Mouse (Mus musculus) cerebral cortex, adult 2 months (tissue): ENCODE data around the gene Arhgap33.

ENCODE experiments used
- WGBS: fragments of 180-500 bp; shearing (Covaris S2); methylation state at CpG from one replicate; pipeline ENCODE4 v1.1.7; 2018; 5-methylcytosine and 5-hydroxymethylcytosine counted together

The Arhgap33 gene

DNA sequence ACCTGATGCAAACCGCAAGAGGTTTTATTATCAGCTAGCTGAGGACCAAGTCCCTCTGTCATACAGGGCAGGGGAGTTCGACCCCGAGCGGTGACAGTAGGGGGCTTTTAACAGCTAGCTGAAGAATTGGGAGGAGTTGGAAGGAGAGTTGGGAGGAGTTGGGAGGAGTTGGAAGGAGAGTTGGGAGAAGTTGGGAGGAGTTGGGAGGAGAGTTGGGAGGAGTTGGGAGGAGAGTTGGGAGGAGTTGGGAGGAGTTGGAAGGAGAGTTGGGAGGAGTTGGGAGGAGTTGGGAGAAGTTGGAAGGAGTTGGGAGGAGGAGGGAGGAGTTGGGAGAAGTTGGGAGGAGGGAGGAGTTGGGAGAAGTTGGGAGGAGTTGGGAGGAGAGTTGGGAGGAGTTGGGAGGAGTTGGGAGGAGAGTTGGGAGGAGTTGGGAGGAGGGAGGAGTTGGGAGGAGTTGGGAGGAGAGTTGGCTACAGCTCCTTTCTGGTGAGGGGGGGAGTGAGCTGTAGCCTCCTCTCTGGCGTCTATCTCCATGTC lies 39.3 kb downstream of the Arhgap33 start:
- 66% methylated on average over 5 of the region's 5 CpGs for WGBS

GRCm38 (mm10) chr7:30493401-30493931 lies 41.4 kb downstream of the Arhgap33 start, which contains the start of gene Prodh2:
Gene Prodh2, plus strand, starts transcription at chr7:30493622.
- WGBS: 80% methylated on average over 11 of the region's 11 CpGs

DNA sequence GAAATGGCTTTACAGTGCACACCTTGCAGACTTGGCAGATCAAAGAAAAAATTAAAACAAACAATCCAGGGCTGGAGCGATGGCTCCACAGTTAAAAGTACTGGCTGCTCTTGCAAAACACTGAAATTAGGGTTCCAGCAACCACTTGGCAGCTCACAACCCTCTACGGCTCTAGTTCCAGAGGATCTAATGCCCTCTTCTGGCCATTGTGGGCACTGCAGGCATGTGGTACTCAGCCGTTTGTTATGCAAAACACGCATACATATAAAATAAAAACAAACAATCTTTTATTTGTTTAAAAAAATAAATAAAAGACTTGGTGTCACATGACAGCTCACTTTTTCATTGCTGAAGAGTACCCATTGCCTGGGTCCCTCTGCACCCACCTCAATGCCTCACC lies 42.1 kb downstream of the Arhgap33 start:
- WGBS: 12% methylated on average over 4 of the region's 4 CpGs

- 15% methylated on average over 6 of the region's 6 CpGs for WGBS
Observed at GRCm38 (mm10) chr7:30490957-30491307, 43.9 kb downstream of the Arhgap33 start.

DNA sequence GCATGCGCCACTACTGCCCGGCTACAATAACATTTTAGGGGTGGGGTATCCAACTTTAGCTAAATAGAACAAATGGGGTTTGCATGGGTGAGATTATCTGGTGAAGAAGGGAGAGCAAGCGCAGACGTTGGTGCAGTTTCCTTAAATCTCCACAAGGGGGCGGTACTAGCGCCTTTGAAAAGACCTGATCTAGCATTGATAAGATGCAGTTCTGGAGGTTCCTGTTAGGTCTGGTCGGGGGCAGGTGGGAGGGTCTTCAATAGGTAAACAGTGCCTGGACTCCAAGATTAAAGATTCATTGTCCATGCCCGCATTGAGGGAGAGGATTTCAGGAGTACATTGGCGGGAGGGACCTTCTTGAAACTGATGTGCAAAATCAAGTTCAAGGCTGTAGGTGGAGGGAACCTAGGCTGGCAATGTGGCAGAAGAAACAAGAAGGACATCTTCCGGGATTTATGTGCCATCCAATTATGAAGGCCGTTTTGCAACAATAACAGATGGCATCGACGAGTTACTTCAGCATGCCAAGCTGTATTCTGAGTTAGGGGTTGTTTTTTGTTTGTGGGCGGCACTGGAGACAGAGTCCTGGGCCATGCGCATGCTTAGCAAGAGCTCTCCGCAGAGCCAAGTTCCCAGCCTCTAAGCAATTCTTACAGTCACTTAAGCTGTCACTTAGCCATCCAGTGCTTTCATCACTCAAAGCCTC lies 44.5 kb downstream of the Arhgap33 start:
- 22% methylated on average over 16 of the region's 16 CpGs for WGBS

DNA sequence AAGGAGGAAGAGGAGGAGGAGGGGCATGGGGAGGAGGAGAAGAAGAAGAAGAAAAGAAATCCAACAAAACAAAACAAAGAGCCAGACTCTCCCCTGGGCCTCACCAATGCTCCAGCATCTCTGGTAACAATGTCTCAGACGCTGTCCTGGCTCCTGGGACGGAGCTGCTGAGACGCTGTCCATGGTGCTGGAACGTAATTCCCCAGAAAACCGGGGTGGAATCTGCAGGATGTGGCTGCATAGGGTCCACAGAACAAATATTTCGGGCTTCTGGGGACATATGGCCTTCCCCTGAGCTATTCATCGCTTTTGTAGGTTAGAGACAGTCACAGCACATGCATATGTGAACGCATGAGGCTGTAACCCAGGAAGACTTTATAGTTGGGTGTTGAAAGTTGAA lies 50.6 kb downstream of the Arhgap33 start:
- WGBS: 39% methylated on average over 8 of the region's 8 CpGs

GRCm38 (mm10) chr7:30477415-30478381 lies 57.2 kb downstream of the Arhgap33 start:
- 9% methylated on average over 29 of the region's 32 CpGs for WGBS

DNA sequence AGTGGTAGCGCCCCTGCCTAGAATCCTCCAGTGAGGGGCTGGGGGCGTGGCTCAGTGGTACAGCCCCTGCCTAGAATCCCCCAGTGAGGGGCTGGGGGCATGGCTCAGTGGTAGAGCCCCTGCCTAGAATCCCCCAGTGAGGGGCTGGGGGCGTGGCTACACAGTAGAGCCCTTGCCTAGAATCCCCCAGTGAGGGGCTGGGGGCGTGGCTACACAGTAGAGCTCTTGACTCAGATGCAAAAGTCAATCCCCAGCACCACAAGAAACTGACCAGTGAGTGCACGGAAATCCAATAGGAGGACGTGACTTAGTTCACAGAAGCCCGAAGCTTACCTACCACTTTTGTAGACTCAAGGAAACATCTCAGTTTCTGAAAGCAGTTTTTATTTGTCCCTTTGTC lies 58.7 kb downstream of the Arhgap33 start:
- WGBS: 86% methylated on average over 7 of the region's 7 CpGs

- 82% methylated on average over 4 of the region's 4 CpGs for WGBS
Observed at GRCm38 (mm10) chr7:30474999-30475398, 59.9 kb downstream of the Arhgap33 start.

DNA sequence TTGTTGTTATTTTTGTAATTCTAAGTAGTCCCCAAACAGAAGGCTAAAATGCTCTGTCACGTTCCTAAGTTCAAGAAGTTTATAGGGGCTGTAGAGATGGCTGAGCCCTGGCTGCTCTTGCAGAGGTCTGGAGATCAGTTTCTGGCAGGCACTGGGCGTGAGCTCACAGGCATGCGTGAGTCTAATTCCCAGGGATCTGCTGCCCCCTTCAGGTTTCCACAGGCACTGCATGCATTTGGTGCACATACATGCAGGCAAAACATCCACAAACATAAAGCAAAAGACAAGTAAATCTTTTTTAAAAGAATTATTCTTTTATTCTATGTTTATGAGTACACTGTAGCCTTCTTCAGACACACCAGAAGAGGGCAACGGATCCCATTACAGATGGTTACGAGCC lies 62.4 kb downstream of the Arhgap33 start:
- WGBS: 53% methylated on average over 5 of the region's 5 CpGs
